In the genomic region with DNA sequence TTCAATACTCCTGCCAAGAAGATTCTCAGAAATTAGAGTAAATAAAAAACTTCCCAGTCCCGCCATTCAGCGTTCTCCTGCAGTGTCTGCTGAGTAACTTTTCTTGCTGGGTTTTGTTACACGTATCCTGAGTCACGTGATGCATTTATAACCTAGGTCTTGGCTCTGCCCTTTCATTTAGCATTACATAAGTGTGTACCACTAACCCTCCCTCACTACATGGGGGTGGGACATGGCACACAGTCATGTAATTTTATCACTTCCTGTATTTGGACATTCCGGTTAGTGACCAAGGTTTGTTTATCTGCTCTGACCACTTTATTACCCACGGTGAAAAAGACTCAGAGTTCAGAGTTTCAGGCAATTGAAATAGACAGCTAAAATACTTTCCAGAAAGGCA, we compare ENCODE assay signal across 8 mouse cellular contexts.
DNase-seq lines count a peak whose midpoint lies in the region; ATAC-seq lines count a peak whose summit lies in the region.

No protein-coding gene starts in this region.

- DNase-seq in ovary, adult 18-20 months (ENCODE audit: low spot score), result peak; percentile 17
- DNase-seq in ovary, postnatal 10 days (ENCODE audit: low spot score), result no peak
- peak; percentile 74 to 79 for DNase-seq in heart, adult 9 months (ENCODE audit: low spot score in 2 of 2)
- DNase-seq in kidney, postnatal 10 days, result peak; percentile 60
- peak; percentile 52 to 59 for DNase-seq in urinary bladder, postnatal 36 days (ENCODE audit: low spot score in 2 of 2)
- DNase-seq in hindbrain, embryonic 11.5 days (ENCODE audit: low spot score), result no peak
- no peak for DNase-seq in midbrain, embryonic 11.5 days (ENCODE audit: low spot score, missing footprints)

- H3K4me1 ChIP-seq in hindbrain, embryonic 11.5 days (replicated peaks; ENCODE audit: control insufficient read depth, insufficient read depth, low read length), result no peaks in the 10 kb centered on the region
- no peaks in the 10 kb centered on the region for H3K4me1 ChIP-seq in midbrain, embryonic 11.5 days (ENCODE audit: control insufficient read depth, insufficient read depth, low read length)

- no peak overlapping the region for H3K9ac ChIP-seq in hindbrain, embryonic 11.5 days (ENCODE audit: low read depth, low read length)
- no peak overlapping the region for H3K9ac ChIP-seq in midbrain, embryonic 11.5 days (ENCODE audit: low read length)

- no peaks in the 10 kb centered on the region for H3K36me3 ChIP-seq in hindbrain, embryonic 11.5 days (ENCODE audit: control insufficient read depth, insufficient read depth, low read length)
- no peaks in the 10 kb centered on the region; the same call in 1 of the 2 replicates for H3K36me3 ChIP-seq in midbrain, embryonic 11.5 days (ENCODE audit: control insufficient read depth, insufficient read depth, low read length)

- no peak overlapping the region for H3K27ac ChIP-seq in hindbrain, embryonic 11.5 days (ENCODE audit: low read depth, low read length)
- H3K27ac ChIP-seq in midbrain, embryonic 11.5 days (ENCODE audit: low read depth, low read length), result no peak overlapping the region

- 80% methylated on average over 6 of the region's 6 CpGs for whole genome bisulfite sequencing in hindbrain, embryonic 11.5 days
- 79% methylated on average over 6 of the region's 6 CpGs for WGBS in midbrain, embryonic 11.5 days

- ATAC-seq in hindbrain, embryonic 11.5 days (ENCODE audit: low FRiP score), result no peak
- ATAC-seq in activated CD4-positive, CD25-positive, alpha-beta regulatory T cell, adult 4 months, result no peak
- ATAC-seq in midbrain, embryonic 11.5 days (ENCODE audit: low FRiP score), result no peak

- no peak overlapping the region for H3K4me3 ChIP-seq in hindbrain, embryonic 11.5 days (ENCODE audit: low read depth, low read length)
- H3K4me3 ChIP-seq in midbrain, embryonic 11.5 days (ENCODE audit: low read depth, low read length), result no peak overlapping the region

- no peaks in the 10 kb centered on the region for H3K27me3 ChIP-seq in hindbrain, embryonic 11.5 days (ENCODE audit: control insufficient read depth, insufficient read depth, low read length)
- H3K27me3 ChIP-seq in midbrain, embryonic 11.5 days (ENCODE audit: control insufficient read depth, insufficient read depth, low read length), result no peaks in the 10 kb centered on the region

- H3K9me3 ChIP-seq in hindbrain, embryonic 11.5 days (ENCODE audit: control insufficient read depth, low read length), result no peaks in the 10 kb centered on the region
- H3K9me3 ChIP-seq in midbrain, embryonic 11.5 days (ENCODE audit: control insufficient read depth, low read length), result no peaks in the 10 kb centered on the region

- no peak overlapping the region for H3K4me2 ChIP-seq in hindbrain, embryonic 11.5 days (replicated peaks; ENCODE audit: low read depth, low read length)
- no peak overlapping the region for H3K4me2 ChIP-seq in midbrain, embryonic 11.5 days

Comparison
In these comparisons a context has a peak if more than half of its experiments do, and no peak if none do; other contexts are left out.
1. DNase-seq: peak in ovary, adult 18-20 months (single experiment), heart, adult 9 months (2 of 2), kidney, postnatal 10 days (single experiment) and urinary bladder, postnatal 36 days (2 of 2); none in ovary, postnatal 10 days (single experiment), hindbrain, embryonic 11.5 days (single experiment) and midbrain, embryonic 11.5 days (single experiment).